Mouse (Mus musculus): ENCODE results near the gene Ppara. TPM values are rescaled to one million over a fixed set of nuclear protein-coding genes. Genes with fewer than 3 reads are reported as not detected.

Ppara gene
- polyA plus RNA-seq, 1 experiment: 5.3 TPM

GRCm38 (mm10) chr15:85828071-85828470, 93.3 kb downstream of the Ppara start:
- WGBS: 49% methylated on average over 4 of the region's 4 CpGs
- no peak for DNase-seq (ENCODE audit: low read depth, low spot score)

GRCm38 (mm10) chr15:85829470-85829869, 94.7 kb downstream of the Ppara start:
- DNase-seq (ENCODE audit: low read depth, low spot score): peak; percentile 42
- WGBS: 42% methylated on average over 5 of the region's 5 CpGs

- under 1% methylated on average over 27 of the region's 27 CpGs for WGBS
- peak; percentile 80 for DNase-seq (ENCODE audit: low read depth, low spot score)
Observed at GRCm38 (mm10) chr15:85831954-85832590, 97.3 kb downstream of the Ppara start, which contains the start of gene Ttc38. Gene Ttc38 (plus strand): TSS chr15:85832306.

GRCm38 (mm10) chr15:85832599-85832998, 97.8 kb downstream of the Ppara start:
- 23% methylated on average over 8 of the region's 8 CpGs for WGBS
- DNase-seq (ENCODE audit: low read depth, low spot score): no peak

- DNase-seq (ENCODE audit: low read depth, low spot score): no peak
- 69% methylated on average over 3 of the region's 3 CpGs for WGBS
Observed at GRCm38 (mm10) chr15:85835335-85835734, 100.6 kb downstream of the Ppara start.

- no peak for DNase-seq (ENCODE audit: low read depth, low spot score)
- WGBS: 86% methylated on average over 5 of the region's 5 CpGs
Observed at GRCm38 (mm10) chr15:85836887-85837286, 102.1 kb downstream of the Ppara start.

GRCm38 (mm10) chr15:85840983-85841382, 106.2 kb downstream of the Ppara start:
- WGBS: 57% methylated on average over 6 of the region's 6 CpGs
- DNase-seq (ENCODE audit: low read depth, low spot score): no peak

- no peak for DNase-seq (ENCODE audit: low read depth, low spot score)
- WGBS: 86% methylated on average over 5 of the region's 5 CpGs
Observed at GRCm38 (mm10) chr15:85841796-85842360, 107.1 kb downstream of the Ppara start.

- DNase-seq (ENCODE audit: low read depth, low spot score): no peak
Observed at GRCm38 (mm10) chr15:85845071-85845470, 110.3 kb downstream of the Ppara start.

GRCm38 (mm10) chr15:85851656-85852392, 117.0 kb downstream of the Ppara start:
- no peak for DNase-seq (ENCODE audit: low read depth, low spot score)
- 87% methylated on average over 12 of the region's 12 CpGs for WGBS

Other genes starting within 250 kb of the Ppara start
- not detected in 2 replicates for gene 7530416G11Rik, start 231.8 kb upstream of the Ppara start, polyA plus RNA-seq (2012; rRNA removed)
- 0.07 and 0.36 TPM in 2 replicates for gene Wnt7b, start 152.5 kb upstream of the Ppara start, polyA plus RNA-seq (2012; rRNA removed)
- gene Cdpf1, start 76.7 kb downstream of the Ppara start, polyA plus RNA-seq (2012; rRNA removed): 36.6 and 59.8 TPM in 2 replicates
- gene Pkdrej, start 86.8 kb downstream of the Ppara start, polyA plus RNA-seq (2012; rRNA removed): 0.16 and 0.30 TPM in 2 replicates
- 10.8 and 10.9 TPM in 2 replicates for gene Ttc38, start 97.3 kb downstream of the Ppara start, polyA plus RNA-seq (2012; rRNA removed)
- gene Gtse1, start 124.8 kb downstream of the Ppara start, polyA plus RNA-seq (2012; rRNA removed): 11.0 and 12.0 TPM in 2 replicates
- gene Trmu, start 144.3 kb downstream of the Ppara start, polyA plus RNA-seq (2012; rRNA removed): 15.4 and 17.6 TPM in 2 replicates

Data from large intestine, adult 2 months (tissue).